Mouse (Mus musculus) layer of hippocampus, postnatal 25 days (tissue): ENCODE results near the gene Eif3d. TPM values are rescaled to one million over a fixed set of nuclear protein-coding genes. Genes with fewer than 3 reads are reported as not detected.
A peak's percentile ranks its signal among the peaks of the same experiment; 100 is the strongest.

Source experiments
- DNase-seq, 2 experiments: peaks; one replicate each; pipeline ENCODE4 v3.0.0; 2022; ENCODE audit warnings: mixed read lengths in 2 of 2, low spot score in 1 of 2; ENCODE audit errors: extremely low spot score in 1 of 2
- total RNA-seq, 2 experiments: library from RNA; stranded (reverse); gene quantifications; 2 replicates each; pipeline ENCODE4 v1.2.3; 2021

Gene Eif3d
- total RNA-seq, 2 experiments from 2014 or later, result 91.1 to 109 TPM

- DNase-seq, result no peak
Measured at GRCm38 (mm10) chr15:77922710-77923109, 47.9 kb downstream of the Eif3d start.

- DNase-seq, result no peak
Measured at GRCm38 (mm10) chr15:77921636-77922035, 49.0 kb downstream of the Eif3d start.

- no peak for DNase-seq
Measured at GRCm38 (mm10) chr15:77920511-77921462, 49.8 kb downstream of the Eif3d start.

- DNase-seq, result no peak
Measured at GRCm38 (mm10) chr15:77919441-77919840, 51.2 kb downstream of the Eif3d start.

GRCm38 (mm10) chr15:77916851-77917544 lies 53.6 kb downstream of the Eif3d start:
- peak; percentile 79 to 95 for DNase-seq

- no peak for DNase-seq
Measured at GRCm38 (mm10) chr15:77915287-77915686, 55.3 kb downstream of the Eif3d start.

GRCm38 (mm10) chr15:77914507-77914906 lies 56.1 kb downstream of the Eif3d start:
- no peak for DNase-seq

- DNase-seq, result no peak
Measured at GRCm38 (mm10) chr15:77913054-77913453, 57.6 kb downstream of the Eif3d start.

GRCm38 (mm10) chr15:77912585-77912984 lies 58.0 kb downstream of the Eif3d start:
- DNase-seq, result no peak

GRCm38 (mm10) chr15:77912048-77912447 lies 58.6 kb downstream of the Eif3d start:
- DNase-seq, result no peak

- no peak for DNase-seq
Measured at GRCm38 (mm10) chr15:77911065-77911464, 59.5 kb downstream of the Eif3d start.

Other genes starting within 250 kb of the Eif3d start
- not detected for gene Apol9b, start 241.8 kb downstream of the Eif3d start, total RNA-seq
- gene Apol8, start 213.8 kb downstream of the Eif3d start, total RNA-seq, result 1 to 10 TPM; 4.0 to 4.8 TPM
- gene Myh9, start 128.6 kb downstream of the Eif3d start, total RNA-seq, result 10 to 100 TPM; 75.0 to 90.2 TPM
- gene Txn2, start 41.8 kb downstream of the Eif3d start, total RNA-seq, result 100 to 1,000 TPM; 115 to 140 TPM
- gene Foxred2, start 14.1 kb downstream of the Eif3d start, total RNA-seq, result 10 to 100 TPM; 11.0 to 13.4 TPM
- gene Cacng2, start 149.2 kb upstream of the Eif3d start, total RNA-seq, result 10 to 100 TPM; 35.5 to 40.7 TPM
- gene Ift27, start 203.3 kb upstream of the Eif3d start, total RNA-seq, result 10 to 100 TPM; 22.8 to 26.0 TPM
- 10 to 100 TPM; 56.5 to 58.5 TPM for gene Pvalb, start 235.6 kb upstream of the Eif3d start, total RNA-seq